Mouse (Mus musculus) cerebellum, adult 2 months (tissue): Measurements from ENCODE around the gene Nupr1l. TPM values are rescaled to one million over a fixed set of nuclear protein-coding genes. Genes with fewer than 3 reads are reported as not detected.

Source experiments
- DNase-seq, 2 experiments: peaks; one replicate each; pipeline ENCODE4 v3.0.0; 2021
- H3K27ac ChIP-seq: fragments of 200-500 bp; 2 replicates; pipeline ENCODE4 v1.5.1; 2012; ENCODE audit warnings: low read length, control low read depth, inconsistent platforms; ENCODE audit not compliant: insufficient read depth
- H3K27me3 ChIP-seq: fragments of 200-500 bp; 2 replicates; pipeline ENCODE4 v1.6.1; 2012; ENCODE audit warnings: inconsistent platforms, mild to moderate bottlenecking, low read length, moderate library complexity; ENCODE audit not compliant: control insufficient read depth, insufficient read depth
- H3K4me1 ChIP-seq: fragments of 200-500 bp; 2 replicates; pipeline ENCODE4 v1.6.1; 2011; ENCODE audit warnings: low read length; ENCODE audit not compliant: control insufficient read depth, insufficient read depth
- H3K4me3 ChIP-seq: fragments of 200-500 bp; replicated peaks from 2 replicates; pipeline ENCODE3; 2011; ENCODE audit warnings: mild to moderate bottlenecking, low read depth, low read length, control low read depth; ENCODE audit not compliant: insufficient read depth
- CTCF ChIP-seq: fragments of 200-500 bp; IDR thresholded peaks from 2 replicates; pipeline ENCODE4 v1.5.1; 2011; ENCODE audit warnings: low read depth, mild to moderate bottlenecking, control low read depth, low read length, moderate library complexity, borderline replicate concordance; ENCODE audit not compliant: insufficient read depth
- POLR2A ChIP-seq: fragments of 200-500 bp; IDR thresholded peaks from 2 replicates; pipeline ENCODE4 v1.6.1; 2011; ENCODE audit warnings: low read length, control low read depth, borderline replicate concordance; ENCODE audit not compliant: insufficient read depth
- WGBS: fragments of 180-500 bp; shearing (Covaris S2); methylation state at CpG from one replicate; pipeline ENCODE4 v1.1.7; 2018; 5-methylcytosine and 5-hydroxymethylcytosine counted together
- polyA plus RNA-seq: library from polyadenylated mRNA; depleted of rRNA; stranded (reverse); fragments of >200 nt; gene quantifications from 2 replicates; pipeline ENCODE4 v1.2.3, GENCODE M21; 2012; rRNA removed

Gene Nupr1l
- polyA plus RNA-seq, 1 experiment: 3.4 TPM

DNA sequence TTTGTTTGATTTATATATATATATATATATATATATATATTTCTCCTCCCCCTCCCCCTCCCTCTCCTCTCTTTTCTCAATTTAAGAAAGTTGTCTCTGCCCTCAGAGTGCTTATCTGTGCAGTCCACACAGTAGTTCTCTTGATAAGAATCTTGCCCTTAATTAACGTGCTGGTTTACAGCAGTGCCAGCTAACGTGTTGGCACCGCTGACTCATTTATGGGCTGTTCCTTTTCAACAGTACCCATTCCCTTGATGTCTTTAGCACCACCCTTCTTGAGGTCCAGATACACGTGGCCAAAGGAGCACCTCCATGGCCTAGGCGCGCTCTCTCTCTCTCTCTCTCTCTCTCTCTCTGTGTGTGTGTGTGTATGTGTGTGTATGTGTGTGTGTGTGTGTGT lies 47.5 kb downstream of the Nupr1l start:
- no peak for DNase-seq
- TF ChIP-seq POLR2A (no peak), CTCF (no peak)

GRCm38 (mm10) chr5:129963224-129963623 lies 54.9 kb downstream of the Nupr1l start:
- Histone ChIP-seq H3K27me3 (no peaks in the 10 kb centered on the region), H3K4me3 (no peak overlapping the region), H3K4me1 (no peaks in the 10 kb centered on the region), H3K27ac (no peak overlapping the region)
- no peak for TF ChIP-seq POLR2A
- no peak for TF ChIP-seq CTCF
- 84% methylated on average over 4 of the region's 4 CpGs for WGBS
- no peak for DNase-seq

More for the DNA sequence above, 47.5 kb downstream of the Nupr1l start:
- WGBS: 78% methylated on average over 6 of the region's 6 CpGs
- Histone ChIP-seq H3K27ac (no peak overlapping the region), H3K4me3 (no peak overlapping the region), H3K4me1 (no peaks in the 10 kb centered on the region), H3K27me3 (no peaks in the 10 kb centered on the region)

Other genes starting within 250 kb of the Nupr1l start
- gene Zfp11, start 238.4 kb upstream of the Nupr1l start, polyA plus RNA-seq: 5.0 and 5.5 TPM in 2 replicates
- not detected in 2 replicates for gene Sept14, start 200.0 kb upstream of the Nupr1l start, polyA plus RNA-seq
- gene Mrps17, start 193.0 kb upstream of the Nupr1l start, polyA plus RNA-seq: 90.6 and 97.4 TPM in 2 replicates
- gene Nipsnap2, start 183.5 kb upstream of the Nupr1l start, polyA plus RNA-seq: 137 and 157 TPM in 2 replicates
- 23.4 and 27.3 TPM in 2 replicates for gene Psph, start 121.1 kb upstream of the Nupr1l start, polyA plus RNA-seq
- 16.2 and 17.3 TPM in 2 replicates for gene Sumf2, start 61.6 kb upstream of the Nupr1l start, polyA plus RNA-seq
- gene Chchd2, start 21.1 kb upstream of the Nupr1l start, polyA plus RNA-seq: 797 and 866 TPM in 2 replicates
- 3.3 and 3.9 TPM in 2 replicates for gene Zbed5, start 12.8 kb upstream of the Nupr1l start, polyA plus RNA-seq
- gene Phkg1, start 10.0 kb upstream of the Nupr1l start, polyA plus RNA-seq: 30.5 and 34.8 TPM in 2 replicates
- 29.4 and 32.4 TPM in 2 replicates for gene Vkorc1l1, start 33.4 kb downstream of the Nupr1l start, polyA plus RNA-seq
- gene Gusb, start 94.5 kb downstream of the Nupr1l start, polyA plus RNA-seq: 18.9 and 19.3 TPM in 2 replicates
- 27.0 and 28.7 TPM in 2 replicates for gene Asl, start 120.7 kb downstream of the Nupr1l start, polyA plus RNA-seq
- gene Crcp, start 120.8 kb downstream of the Nupr1l start, polyA plus RNA-seq: 34.9 and 38.9 TPM in 2 replicates
- 36.3 and 41.6 TPM in 2 replicates for gene Tpst1, start 164.8 kb downstream of the Nupr1l start, polyA plus RNA-seq
- gene Kctd7, start 236.3 kb downstream of the Nupr1l start, polyA plus RNA-seq: 12.5 and 13.9 TPM in 2 replicates